7 mouse cellular contexts compared by ENCODE assay signal in the genomic region with DNA sequence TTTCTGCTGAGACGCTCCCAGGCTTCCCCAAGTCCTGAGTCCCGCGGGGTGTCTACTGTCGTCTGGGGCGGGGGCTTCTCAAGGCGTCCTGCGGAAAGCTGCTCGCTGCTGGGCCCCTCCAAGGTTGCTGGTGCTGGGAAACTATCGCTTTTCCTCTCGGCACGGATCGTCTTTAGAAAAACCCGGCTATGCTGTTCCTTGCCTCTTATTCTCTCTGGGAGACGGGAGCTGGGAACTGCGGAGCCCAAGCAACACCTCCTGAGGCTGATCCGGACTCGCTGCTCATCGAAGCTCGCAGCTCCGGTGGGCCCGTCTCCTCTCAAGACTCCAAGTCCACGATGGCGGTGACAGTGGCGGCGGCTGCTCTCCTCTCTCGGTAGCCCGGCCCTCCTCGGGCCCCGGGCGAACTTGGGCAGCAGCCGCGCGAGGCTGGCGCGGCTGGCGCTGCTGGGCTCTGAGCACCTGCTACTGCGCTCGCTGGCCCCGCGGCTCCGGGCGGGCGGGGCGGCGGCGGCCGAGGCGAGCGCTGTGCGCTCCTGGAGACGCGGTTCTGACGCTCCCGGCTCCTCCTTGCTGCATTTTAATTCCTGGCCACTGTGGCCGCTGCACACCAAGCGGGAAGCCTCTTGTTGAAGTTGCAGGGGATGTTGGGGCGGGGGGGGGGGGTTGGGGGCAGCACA.
DNase-seq lines count a peak whose midpoint lies in the region; ATAC-seq and TF ChIP-seq lines count a peak whose summit lies in the region.

No protein-coding gene starts in this region.

- peaks cover 31% of the 10 kb centered on the region for H3K4me1 ChIP-seq in forebrain, embryonic 10.5 days
- no peaks in the 10 kb centered on the region; the same call in 1 of the 2 replicates for H3K4me1 ChIP-seq in hindbrain, embryonic 11.5 days (replicated peaks; ENCODE audit: control insufficient read depth, insufficient read depth, low read length)
- peaks cover 2% of the 10 kb centered on the region; the same call in 1 of the 2 replicates for H3K4me1 ChIP-seq in midbrain, postnatal 0 days (ENCODE audit: insufficient read depth, low read length)

- H3K27me3 ChIP-seq in forebrain, embryonic 10.5 days (ENCODE audit: poor library complexity, severe bottlenecking) = peaks cover 87% of the 10 kb centered on the region
- peaks cover 9% of the 10 kb centered on the region; the same call in 1 of the 2 replicates for H3K27me3 ChIP-seq in hindbrain, embryonic 11.5 days (ENCODE audit: control insufficient read depth, insufficient read depth, low read length)
- peaks cover 6% of the 10 kb centered on the region for H3K27me3 ChIP-seq in midbrain, postnatal 0 days (ENCODE audit: insufficient read depth, low read length)

- H3K36me3 ChIP-seq in forebrain, embryonic 10.5 days (replicated peaks) = no peaks in the 10 kb centered on the region
- no peaks in the 10 kb centered on the region for H3K36me3 ChIP-seq in hindbrain, embryonic 11.5 days (ENCODE audit: control insufficient read depth, insufficient read depth, low read length)
- no peaks in the 10 kb centered on the region for H3K36me3 ChIP-seq in midbrain, postnatal 0 days (ENCODE audit: insufficient read depth, low read length)

- DNase-seq in ZHBTc4 (ENCODE audit: low read depth, low spot score) = peak; percentile 75
- DNase-seq in brain, embryonic 14.5 days (ENCODE audit: low read depth) = peak; percentile 87
- peak; percentile 62 for DNase-seq in forebrain, embryonic 10.5 days (ENCODE audit: extremely low spot score, low spot score)
- peak; percentile 85 for DNase-seq in hindbrain, embryonic 11.5 days (ENCODE audit: low spot score)
- peak; percentile 46 to 78 for DNase-seq in left cerebral cortex, adult 8-10 months (ENCODE audit: low spot score in 2 of 2)
- DNase-seq in midbrain, postnatal 0 days (ENCODE audit: low spot score) = peak; percentile 89
- DNase-seq in spleen, postnatal 14 days (ENCODE audit: low spot score in 2 of 2) = no peak

- 0 out of 2 replicates have a peak, but pooled peaks have one; percentile 15 for TF ChIP-seq POLR2A in brain, embryonic 14.5 days (IDR thresholded peaks at IDR 0.05; ENCODE audit: borderline replicate concordance, extremely low read depth, insufficient read depth, insufficient read length, poor library complexity, severe bottlenecking)

- peak overlapping the region; percentile 97 for H3K4me2 ChIP-seq in hindbrain, embryonic 11.5 days (replicated peaks; ENCODE audit: low read depth, low read length)
- H3K4me2 ChIP-seq in midbrain, postnatal 0 days (ENCODE audit: low read depth, low read length, poor library complexity, severe bottlenecking) = peak overlapping the region; percentile 98

- TF ChIP-seq CTCF in brain, embryonic 14.5 days (IDR thresholded peaks at IDR 0.05; ENCODE audit: borderline replicate concordance, extremely low read depth, insufficient read depth, insufficient read length) = peak; percentile 26; the same call in 1 of the 2 replicates
- peak; percentile 58 for TF ChIP-seq CTCF in midbrain, postnatal 0 days (IDR thresholded peaks at IDR 0.05)

- peak overlapping the region; percentile 67 for H3K4me3 ChIP-seq in forebrain, embryonic 10.5 days
- peak overlapping the region; percentile 63 for H3K4me3 ChIP-seq in hindbrain, embryonic 11.5 days (ENCODE audit: low read depth, low read length)
- H3K4me3 ChIP-seq in midbrain, postnatal 0 days (ENCODE audit: low read depth, low read length) = peak overlapping the region; percentile 73

- peak; percentile 74 for ATAC-seq in hindbrain, embryonic 11.5 days (ENCODE audit: low FRiP score)
- peak; percentile 85 for ATAC-seq in midbrain, postnatal 0 days (ENCODE audit: low FRiP score)

- WGBS in forebrain, embryonic 10.5 days = under 1% methylated on average over 57 of the region's 57 CpGs
- WGBS in hindbrain, embryonic 11.5 days = under 1% methylated on average over 54 of the region's 57 CpGs
- WGBS in midbrain, postnatal 0 days = under 1% methylated on average over 45 of the region's 57 CpGs

- H3K9me3 ChIP-seq in forebrain, embryonic 10.5 days = no peaks in the 10 kb centered on the region
- H3K9me3 ChIP-seq in hindbrain, embryonic 11.5 days (ENCODE audit: control insufficient read depth, low read length) = no peaks in the 10 kb centered on the region
- H3K9me3 ChIP-seq in midbrain, postnatal 0 days (ENCODE audit: low read length) = no peaks in the 10 kb centered on the region

- H3K9ac ChIP-seq in hindbrain, embryonic 11.5 days (ENCODE audit: low read depth, low read length) = peak overlapping the region; percentile 68
- peak overlapping the region; percentile 77 for H3K9ac ChIP-seq in midbrain, postnatal 0 days (replicated peaks; ENCODE audit: low read length, poor library complexity, severe bottlenecking)

- peak overlapping the region; percentile 63 for H3K27ac ChIP-seq in forebrain, embryonic 10.5 days
- H3K27ac ChIP-seq in hindbrain, embryonic 11.5 days (ENCODE audit: low read depth, low read length) = peak overlapping the region; percentile 65
- peak overlapping the region; percentile 63 for H3K27ac ChIP-seq in midbrain, postnatal 0 days (ENCODE audit: low read depth, low read length)

Comparison
In these comparisons a context has a peak if more than half of its experiments do, and no peak if none do; other contexts are left out.
1. DNase-seq: peak in ZHBTc4 (single experiment), brain, embryonic 14.5 days (single experiment), forebrain, embryonic 10.5 days (single experiment), hindbrain, embryonic 11.5 days (single experiment), left cerebral cortex, adult 8-10 months (2 of 2) and midbrain, postnatal 0 days (single experiment); none in spleen, postnatal 14 days (0 of 2).
2. Peak in every context shown above with its lines, with median percentiles within 50 percentile points of each other: H3K27ac ChIP-seq and H3K4me3 ChIP-seq.